Mouse (Mus musculus): Measurements from ENCODE around the gene Prrg2.

Prrg2 gene

GRCm38 (mm10) chr7:45056329-45056971, 6.0 kb downstream of the Prrg2 start:
- no peak for DNase-seq

- DNase-seq: peak; percentile 82
These were observed 8.5 kb downstream of the Prrg2 start for GRCm38 (mm10) chr7:45053931-45054510.

DNA sequence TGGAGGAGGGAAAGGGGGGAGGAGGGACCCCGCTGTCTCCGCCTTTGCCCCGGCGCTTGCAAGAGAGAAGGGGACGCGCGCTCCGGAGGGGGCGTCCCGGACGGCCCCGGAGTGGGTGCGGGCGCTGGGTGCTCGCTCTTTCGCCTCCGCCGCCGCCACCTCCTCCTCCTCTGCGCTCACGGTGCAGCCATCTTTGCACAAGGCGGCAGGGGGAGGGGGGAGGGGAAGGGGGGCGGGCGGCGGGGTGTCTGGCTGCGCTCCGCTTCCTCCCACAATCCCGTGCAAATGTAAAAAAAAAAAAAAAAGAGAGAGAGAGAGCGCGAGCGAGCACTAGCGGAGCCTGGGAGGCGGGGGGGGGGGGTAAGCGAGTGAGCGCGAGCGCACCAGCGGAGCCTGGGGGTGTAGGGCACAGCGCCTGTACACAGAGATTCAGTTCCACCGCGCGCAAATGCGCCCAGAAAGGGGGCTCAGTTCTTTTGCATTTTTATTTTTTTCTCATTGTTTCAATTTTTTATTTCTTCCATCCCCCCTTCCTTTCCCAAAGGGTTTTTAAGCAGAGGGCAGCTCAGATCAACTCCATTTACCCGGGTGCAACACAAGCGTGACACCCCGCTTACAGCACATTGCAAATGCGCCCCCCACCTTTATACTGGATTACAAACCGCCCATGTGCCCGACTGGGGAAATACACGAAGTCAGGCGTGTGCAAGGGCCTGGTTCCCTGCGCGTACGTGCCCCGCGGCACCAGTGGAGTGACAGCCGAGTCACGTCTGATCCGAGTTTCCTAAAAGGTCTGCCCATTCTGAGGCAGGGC, 9.2 kb downstream of the Prrg2 start:
- DNase-seq: peak; percentile 68

- no peak for DNase-seq
These were observed 9.7 kb downstream of the Prrg2 start, which contains the start of gene Prr12 for GRCm38 (mm10) chr7:45052862-45053116. Prr12 (minus strand) TSS chr7:45052881.

GRCm38 (mm10) chr7:45052181-45052861, 10.2 kb downstream of the Prrg2 start:
- peak; percentile 59 for DNase-seq

GRCm38 (mm10) chr7:45051601-45051974, 10.9 kb downstream of the Prrg2 start:
- no peak for DNase-seq

GRCm38 (mm10) chr7:45050945-45051600, 11.4 kb downstream of the Prrg2 start:
- DNase-seq: peak; percentile 73

DNA sequence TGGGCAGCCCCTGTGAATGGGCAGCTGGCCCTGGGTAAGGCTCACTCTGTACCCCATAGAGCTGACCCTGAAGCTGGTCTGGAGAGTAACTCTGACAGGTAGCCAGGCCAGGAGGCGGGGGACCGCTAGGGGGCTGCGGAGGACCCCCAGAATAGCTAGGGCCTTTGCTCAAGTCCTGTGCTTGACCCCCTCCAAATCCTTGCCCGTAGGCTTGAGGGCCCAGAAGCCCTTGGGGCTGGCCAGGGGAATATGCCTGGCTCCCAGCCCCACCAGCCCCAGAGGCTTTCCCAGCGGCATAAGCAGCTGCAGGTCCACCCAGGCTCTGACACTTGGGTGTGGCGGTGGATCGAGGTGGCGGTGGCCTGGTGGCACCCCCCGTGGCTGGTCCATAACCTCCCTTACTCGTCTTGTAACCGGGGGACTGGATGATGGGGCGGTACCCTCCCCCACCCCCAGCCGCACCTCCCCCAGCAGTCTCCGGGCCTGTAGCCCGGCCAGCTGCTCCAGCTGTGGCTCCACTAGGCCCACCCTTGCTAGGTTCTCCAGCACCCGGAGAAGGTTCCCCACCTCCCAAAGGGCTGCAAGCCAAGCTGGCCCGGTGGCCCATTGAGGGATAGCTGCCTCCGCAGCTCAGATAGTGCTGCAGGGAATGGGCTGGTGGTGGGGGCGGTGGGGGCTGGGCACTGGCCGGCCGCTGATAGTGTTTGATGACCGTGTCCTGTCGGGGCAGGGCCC, 13.4 kb downstream of the Prrg2 start:
- DNase-seq: no peak

DNA sequence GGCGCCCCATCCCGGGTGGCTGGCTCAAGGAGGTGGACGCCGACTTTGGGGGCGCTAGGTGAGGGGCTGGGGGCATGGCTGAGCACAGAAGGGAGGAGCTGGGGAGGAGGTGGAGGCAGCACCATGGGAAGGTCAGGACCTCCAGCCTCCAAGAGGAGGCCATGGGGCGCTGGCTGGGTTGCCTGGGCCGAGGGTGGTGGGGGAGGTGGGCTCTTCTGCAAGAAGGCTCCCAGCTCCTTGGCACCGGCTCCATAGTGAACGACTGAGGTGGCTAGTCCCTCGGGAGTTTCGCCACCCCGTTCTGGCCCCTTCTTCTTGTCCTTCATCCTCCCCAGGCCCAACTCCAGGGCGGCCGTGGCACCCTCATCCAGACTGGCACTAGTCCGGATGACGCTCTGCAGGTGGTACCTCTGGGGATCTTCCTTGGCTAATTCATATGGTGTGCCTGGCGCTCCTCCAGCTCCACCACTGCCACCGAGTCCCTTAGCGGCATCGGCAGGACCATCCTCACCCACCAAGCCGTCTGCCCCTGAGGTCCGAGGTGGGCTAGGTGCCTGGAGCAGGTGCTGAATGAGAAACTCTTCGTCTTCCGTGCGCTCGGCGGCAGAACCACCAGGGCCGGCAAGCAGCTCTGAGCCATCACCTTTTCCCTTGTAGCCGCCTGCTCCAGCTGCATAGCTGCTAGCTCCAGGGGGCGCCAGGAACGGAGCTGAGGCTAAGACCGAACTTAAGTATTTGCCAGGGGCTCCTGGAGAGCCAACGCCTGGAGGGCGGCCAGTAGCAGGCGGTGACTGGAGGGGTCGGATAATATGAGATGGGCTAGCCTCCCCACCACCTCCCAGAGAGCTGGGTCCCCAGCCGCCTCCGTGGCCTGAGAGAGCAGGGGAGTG, 14.2 kb downstream of the Prrg2 start:
- no peak for DNase-seq

- DNase-seq: no peak
These were observed 15.0 kb downstream of the Prrg2 start for GRCm38 (mm10) chr7:45047491-45047890.

GRCm38 (mm10) chr7:45046853-45047350, 15.6 kb downstream of the Prrg2 start:
- DNase-seq: no peak

DNA sequence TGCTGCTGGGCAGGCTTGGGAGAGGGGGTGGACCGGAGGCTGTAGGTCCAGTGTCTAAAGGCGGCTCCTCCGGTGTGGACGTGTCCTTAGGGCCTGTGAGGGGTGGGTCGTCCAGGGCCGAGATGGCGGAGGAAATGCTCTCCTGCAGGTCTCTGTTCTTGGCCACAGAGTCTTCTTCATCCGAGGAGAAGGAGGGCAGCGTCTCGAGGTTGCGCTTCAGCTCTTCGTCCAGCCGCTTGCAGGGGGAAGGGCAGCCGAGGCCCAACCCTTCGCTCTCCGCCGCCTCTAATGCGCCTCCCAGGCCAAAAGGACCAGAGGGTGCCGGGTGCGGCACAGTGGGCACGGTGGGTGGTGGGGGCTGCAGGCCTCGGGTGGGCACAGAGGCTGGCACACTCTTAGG, 16.7 kb downstream of the Prrg2 start:
- DNase-seq: no peak

GRCm38 (mm10) chr7:45043307-45043706, 19.2 kb downstream of the Prrg2 start:
- no peak for DNase-seq

GRCm38 (mm10) chr7:45040851-45041250, 21.6 kb downstream of the Prrg2 start:
- DNase-seq: no peak

DNA sequence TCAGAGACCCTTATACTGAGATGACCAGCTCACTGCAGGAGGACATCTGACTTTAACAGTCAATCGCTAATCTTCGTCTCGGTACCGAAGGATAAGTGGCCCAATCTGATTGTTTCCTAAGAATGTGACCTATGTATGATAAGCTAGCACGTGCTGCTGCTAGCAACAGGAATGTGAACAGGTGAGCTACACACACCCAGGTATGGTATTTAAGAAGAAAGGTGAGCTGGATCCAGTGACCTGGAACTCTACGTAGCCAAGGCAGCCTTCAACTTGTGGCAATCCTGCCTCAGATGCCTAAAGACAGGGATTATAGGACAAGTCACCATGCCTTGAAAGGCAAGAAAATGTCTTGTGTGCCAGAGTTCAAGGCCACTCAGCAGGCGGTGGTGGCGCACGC, 24.1 kb downstream of the Prrg2 start:
- DNase-seq: no peak

GRCm38 (mm10) chr7:45037720-45038361, 24.6 kb downstream of the Prrg2 start:
- peak; percentile 55 for DNase-seq

- DNase-seq: no peak
These were observed 25.8 kb downstream of the Prrg2 start for GRCm38 (mm10) chr7:45036702-45037101.

GRCm38 (mm10) chr7:45035631-45036030, 26.8 kb downstream of the Prrg2 start:
- DNase-seq: no peak

DNA sequence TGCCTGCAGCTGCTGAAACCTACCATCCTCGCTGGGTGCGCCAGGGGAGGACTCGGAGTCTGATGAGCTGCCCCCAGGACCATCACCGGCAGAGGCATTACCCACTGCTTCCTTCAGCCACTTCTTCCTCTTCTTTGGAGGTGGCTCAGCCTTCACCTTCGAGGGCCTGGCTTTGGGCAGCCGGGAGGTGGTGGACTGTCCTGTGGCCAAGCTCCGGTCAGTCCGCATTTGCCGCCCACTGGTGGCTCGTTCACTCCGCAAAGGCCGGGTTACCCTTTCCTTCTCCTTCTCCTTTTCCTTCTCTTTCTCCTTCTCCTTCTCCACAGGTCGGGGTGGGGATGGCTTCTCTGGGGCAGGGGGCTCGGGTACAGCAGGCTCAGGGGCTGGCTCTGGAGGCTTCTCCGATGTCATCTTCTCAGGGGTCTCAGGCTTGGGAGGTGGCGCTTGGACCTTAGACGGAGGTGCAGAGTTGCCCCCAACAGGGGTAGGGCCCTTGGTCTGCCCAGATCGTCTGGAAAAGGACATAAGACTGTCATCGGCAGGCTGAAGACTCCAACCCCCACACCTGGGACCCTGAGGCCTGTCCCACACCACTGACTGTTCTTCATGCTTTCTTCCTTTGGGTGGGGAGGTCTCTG, 28.6 kb downstream of the Prrg2 start:
- DNase-seq: no peak

DNA sequence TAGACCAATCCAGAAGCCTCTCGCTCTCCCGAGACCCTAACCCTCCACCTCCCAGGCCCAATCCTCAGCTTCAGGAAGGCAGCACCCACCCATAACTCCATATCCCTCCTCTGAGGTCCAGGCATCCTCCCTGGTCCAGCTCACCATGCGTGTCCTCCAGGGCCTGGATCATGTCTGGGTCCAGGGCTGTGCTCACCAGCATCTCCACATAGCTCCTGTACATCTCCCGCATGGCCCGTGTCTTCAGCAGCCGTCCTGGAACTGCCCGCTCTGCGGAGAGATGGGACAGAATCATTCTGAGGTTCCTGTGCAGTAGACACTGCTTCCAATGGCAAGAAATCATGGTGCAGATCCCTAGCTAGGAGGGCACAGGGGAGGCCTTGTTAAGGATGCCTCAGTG, 31.6 kb downstream of the Prrg2 start:
- DNase-seq: no peak
